ENCODE assay signal across 30 mouse cellular contexts in genomic region chr3:85198496-85198895, GRCm38 (mm10).
DNase-seq lines count a peak whose midpoint lies in the region; ATAC-seq and TF ChIP-seq lines count a peak whose summit lies in the region.
"Had no signal": no experiment of that assay in that cellular context is flagged by ENCODE, and none has a peak within 500 bp of the region (broad histone marks: within the 10 kb centered on the region; RNA-seq: fewer than 3 reads in every experiment).

No protein-coding gene starts in this region.

- H3K4me3 ChIP-seq in liver, adult 2 months (ENCODE audit: insufficient read depth, low read depth, low read length), result no peak overlapping the region
- H3K4me3 ChIP-seq: embryonic facial prominence, embryonic 13.5 days; forebrain, embryonic 10.5 days; forebrain, embryonic 15.5 days; gastrocnemius, adult 2 months; heart, embryonic 13.5 days; hindbrain, embryonic 15.5 days; kidney, embryonic 15.5 days; limb, embryonic 12.5 days; liver, embryonic 13.5 days; neural tube, embryonic 15.5 days; stomach, embryonic 15.5 days had no signal

- peaks cover 16% of the 10 kb centered on the region for H3K4me1 ChIP-seq in liver, adult 2 months (ENCODE audit: control insufficient read depth, insufficient read depth, low read length)
- H3K4me1 ChIP-seq: embryonic facial prominence, embryonic 13.5 days; forebrain, embryonic 10.5 days; liver, embryonic 13.5 days; stomach, embryonic 15.5 days had no signal

- no peak for TF ChIP-seq CTCF in liver, adult 2 months (IDR thresholded peaks at IDR 0.05; ENCODE audit: low read depth, low read length)

- no peak for ATAC-seq in granulocyte monocyte progenitor cell, adult 5-6 weeks (replicated peaks; ENCODE audit: poor library complexity, severe bottlenecking)
- ATAC-seq: activated CD4-positive, CD25-positive, alpha-beta regulatory T cell, adult 4 months; CD4-positive, CD25-positive, alpha-beta regulatory T cell, adult 4 months; forebrain, embryonic 15.5 days; inflammation-experienced regulatory T-cells, adult 6 months had no signal

- no peaks in the 10 kb centered on the region for H3K27me3 ChIP-seq in liver, adult 2 months (ENCODE audit: control insufficient read depth, insufficient read depth, low read length)
- H3K27me3 ChIP-seq: embryonic facial prominence, embryonic 13.5 days; forebrain, embryonic 15.5 days; heart, embryonic 13.5 days; hindbrain, embryonic 15.5 days; limb, embryonic 12.5 days; liver, embryonic 13.5 days; neural tube, embryonic 15.5 days; stomach, embryonic 15.5 days had no signal

- no peak for TF ChIP-seq POLR2A in liver, adult 2 months (IDR thresholded peaks at IDR 0.05; ENCODE audit: extremely low read depth, insufficient read depth, low read length)

- H3K9ac ChIP-seq in liver, adult 2 months (ENCODE audit: low read depth, low read length), result no peak overlapping the region
- H3K9ac ChIP-seq: embryonic facial prominence, embryonic 13.5 days; forebrain, embryonic 15.5 days; heart, embryonic 13.5 days; hindbrain, embryonic 15.5 days; kidney, embryonic 15.5 days; limb, embryonic 12.5 days; liver, embryonic 13.5 days; lung, embryonic 14.5 days; neural tube, embryonic 15.5 days; stomach, embryonic 15.5 days had no signal

- WGBS in liver, adult 2 months, result 29% methylated on average over 3 of the region's 3 CpGs

- no peaks in the 10 kb centered on the region for H3K36me3 ChIP-seq in liver, adult 2 months (ENCODE audit: control insufficient read depth, insufficient read depth, low read length)
- H3K36me3 ChIP-seq: embryonic facial prominence, embryonic 13.5 days; forebrain, embryonic 10.5 days; forebrain, embryonic 15.5 days; heart, embryonic 13.5 days; hindbrain, embryonic 15.5 days; kidney, embryonic 15.5 days; limb, embryonic 12.5 days; liver, embryonic 13.5 days; neural tube, embryonic 15.5 days; stomach, embryonic 15.5 days had no signal

- DNase-seq in liver, adult 2 months (ENCODE audit: extremely low read depth, low read depth, low spot score), result peak; percentile 96
- DNase-seq in liver (no peak), 3T3-L1 (ENCODE audit: low read depth, low spot score) (peak; percentile 56)
- DNase-seq in adrenal gland, adult 2 months, result peak; percentile 81
- peak; percentile 67 to 76 for DNase-seq in adrenal gland, postnatal 36 days
- no peak for DNase-seq in ovary, postnatal 14 days (ENCODE audit: low spot score)
- DNase-seq: cerebellum, adult 18-20 months; cerebellum, postnatal 10 days; gastrocnemius, adult 2 months; heart, postnatal 10 days; kidney, adult 11 months; liver, embryonic 13.5 days; lung, embryonic 14.5 days; lung, postnatal 36 days; midbrain, embryonic 14.5 days; right cerebral cortex, postnatal 25 days; thymus, postnatal 14 days had no signal

- H3K27ac ChIP-seq in liver, adult 2 months (replicated peaks; ENCODE audit: insufficient read depth, low read depth, low read length), result peak overlapping the region; percentile 96
- H3K27ac ChIP-seq: embryonic facial prominence, embryonic 13.5 days; forebrain, embryonic 10.5 days; forebrain, embryonic 15.5 days; gastrocnemius, adult 2 months; heart, embryonic 13.5 days; hindbrain, embryonic 15.5 days; kidney, embryonic 15.5 days; limb, embryonic 12.5 days; liver, embryonic 13.5 days; neural tube, embryonic 15.5 days; stomach, embryonic 15.5 days had no signal

- H3K79me2 ChIP-seq in liver, adult 2 months (ENCODE audit: control insufficient read depth, insufficient read depth, low read length), result no peaks in the 10 kb centered on the region; the same call in 1 of the 2 replicates

Comparison
In these comparisons a context has a peak if more than half of its experiments do, and no peak if none do; other contexts are left out.
1. DNase-seq: peak in liver, adult 2 months (single experiment), 3T3-L1 (single experiment), adrenal gland, adult 2 months (single experiment) and adrenal gland, postnatal 36 days (2 of 2); none in liver (single experiment) and ovary, postnatal 14 days (single experiment).